Mouse (Mus musculus) C2C12 (cell line): ENCODE results near the gene Immp2l.

ENCODE experiments used
- CEBPB ChIP-seq: IDR thresholded peaks from one replicate; pipeline ENCODE4 v1.6.1; 2011; ENCODE audit warnings: low read depth, mild to moderate bottlenecking, control low read depth, moderate library complexity
- CTCF ChIP-seq: IDR thresholded peaks from one replicate; pipeline ENCODE4 v1.5.1; 2011; ENCODE audit not compliant: control insufficient read depth, insufficient read depth, insufficient read length
- FOSL1 ChIP-seq: IDR thresholded peaks from one replicate; pipeline ENCODE4 v1.8.0; 2011; ENCODE audit warnings: mild to moderate bottlenecking, low read length; ENCODE audit not compliant: poor library complexity, insufficient read depth, severe bottlenecking
- MAX ChIP-seq: IDR thresholded peaks from one replicate; pipeline ENCODE4 v1.6.1; 2011; ENCODE audit warnings: mild to moderate bottlenecking, control low read depth
- MYOD1 ChIP-seq: IDR thresholded peaks from one replicate; pipeline ENCODE4 v1.6.1; 2011; ENCODE audit warnings: low read depth; ENCODE audit not compliant: control insufficient read depth, insufficient read length
- MYOG ChIP-seq: IDR thresholded peaks from one replicate; pipeline ENCODE4 v1.6.1; 2011; ENCODE audit not compliant: control insufficient read depth, insufficient read length; ENCODE audit errors: extremely low read depth
- USF1 ChIP-seq: IDR thresholded peaks from one replicate; pipeline ENCODE4 v1.6.1; 2011; ENCODE audit warnings: low read depth, mild to moderate bottlenecking, control low read depth, moderate library complexity

DNA sequence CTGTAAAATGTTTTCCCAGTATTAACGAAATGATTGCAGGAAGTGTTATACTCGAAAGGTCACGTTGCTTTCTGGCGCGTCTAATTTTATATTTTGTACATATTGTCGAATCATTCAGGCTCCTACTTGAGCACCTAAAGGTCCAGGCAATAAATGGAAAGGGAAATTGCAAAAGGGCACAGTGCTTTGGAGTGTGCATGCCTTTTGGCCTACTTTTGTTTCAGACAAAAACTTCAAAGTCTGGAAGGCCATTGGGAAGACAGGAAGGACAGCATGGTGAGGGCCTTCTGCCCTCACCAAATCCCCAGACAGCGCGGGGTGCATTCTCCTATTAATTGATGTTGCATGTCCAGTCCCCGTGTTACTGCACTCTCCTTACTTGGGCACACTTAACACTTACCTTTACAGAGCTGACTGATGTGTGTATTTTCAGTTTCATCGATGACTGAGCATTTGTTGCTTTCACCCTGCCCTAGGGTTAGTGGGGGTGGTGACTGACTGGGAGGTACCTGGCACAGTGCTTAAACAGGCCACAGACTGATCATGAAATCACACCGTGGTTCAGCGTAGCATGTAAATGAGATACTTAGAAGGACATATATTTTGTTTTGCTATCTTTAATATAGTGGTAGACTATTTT is 20.7 kb downstream of the Immp2l start:
- TF ChIP-seq CTCF, result no peak
- TF ChIP-seq MAX, result no peak
- no peak for TF ChIP-seq CEBPB
- TF ChIP-seq FOSL1, result no peak
- no peak for TF ChIP-seq MYOG
- no peak for TF ChIP-seq USF1
- TF ChIP-seq MYOD1, result no peak
